7 mouse cellular contexts compared by ENCODE assay signal in genomic region chr10:81059603-81060543, GRCm38 (mm10). TPM values are rescaled to one million over a fixed set of nuclear protein-coding genes. Genes with fewer than 3 reads are reported as not detected.
DNase-seq lines count a peak whose midpoint lies in the region; ATAC-seq lines count a peak whose summit lies in the region.

Gene Sgta, minus strand, starts transcription at chr10:81060181.

- peak within 1 kb of the TSS; percentile 91 for H3K9ac ChIP-seq in embryonic facial prominence, embryonic 12.5 days
- peak within 1 kb of the TSS; percentile 68 for H3K9ac ChIP-seq in limb, embryonic 11.5 days (ENCODE audit: low read length)
- peak within 1 kb of the TSS; percentile 80 for H3K9ac ChIP-seq in midbrain, embryonic 14.5 days (replicated peaks; ENCODE audit: low read length)

- 0 out of 2 replicates have a peak, but pooled peaks cover 16% of the 10 kb centered on the region for H3K36me3 ChIP-seq in embryonic facial prominence, embryonic 12.5 days
- H3K36me3 ChIP-seq in limb, embryonic 11.5 days (ENCODE audit: control insufficient read depth, insufficient read depth, low read length): peaks cover 2% of the 10 kb centered on the region; the same call in 1 of the 2 replicates
- 0 out of 2 replicates have a peak, but pooled peaks cover 8% of the 10 kb centered on the region for H3K36me3 ChIP-seq in midbrain, embryonic 14.5 days (ENCODE audit: control insufficient read depth, insufficient read depth, low read length)

- peak; percentile 96 for DNase-seq in adrenal gland, postnatal 25 days
- DNase-seq in heart, adult 11 months: peak; percentile 100
- DNase-seq in kidney, adult 18-20 months: peak; percentile 100
- peak; percentile 100 for DNase-seq in limb, embryonic 11.5 days (ENCODE audit: low spot score)
- DNase-seq in midbrain, embryonic 14.5 days: peak; percentile 100
- peak; percentile 96 for DNase-seq in spleen, adult 18-20 months

- H3K4me1 ChIP-seq in embryonic facial prominence, embryonic 12.5 days: peaks cover 21% of the 10 kb centered on the region
- H3K4me1 ChIP-seq in limb, embryonic 11.5 days (ENCODE audit: control insufficient read depth, insufficient read depth, low read length): peaks cover 10% of the 10 kb centered on the region
- peaks cover 11% of the 10 kb centered on the region for H3K4me1 ChIP-seq in midbrain, embryonic 14.5 days (ENCODE audit: control insufficient read depth, insufficient read depth, low read length)

- peak; percentile 89 for ATAC-seq in embryonic facial prominence, embryonic 12.5 days (ENCODE audit: insufficient number of reproducible peaks, insufficient read depth, low FRiP score, low TSS enrichment)
- peak; percentile 89 for ATAC-seq in limb, embryonic 11.5 days (ENCODE audit: insufficient number of reproducible peaks, low FRiP score, low TSS enrichment, low read depth)
- peak; percentile 94 for ATAC-seq in midbrain, embryonic 14.5 days (ENCODE audit: low FRiP score, low TSS enrichment)

- H3K4me2 ChIP-seq in embryonic facial prominence, embryonic 12.5 days (replicated peaks): peak within 1 kb of the TSS; percentile 94
- H3K4me2 ChIP-seq in limb, embryonic 11.5 days (ENCODE audit: low read depth, severe bottlenecking): peak within 1 kb of the TSS; percentile 48
- peak within 1 kb of the TSS; percentile 91 for H3K4me2 ChIP-seq in midbrain, embryonic 14.5 days (ENCODE audit: low read length)

- no peaks in the 10 kb centered on the region for H3K9me3 ChIP-seq in embryonic facial prominence, embryonic 12.5 days
- H3K9me3 ChIP-seq in limb, embryonic 11.5 days (ENCODE audit: control insufficient read depth, low read length): no peaks in the 10 kb centered on the region
- H3K9me3 ChIP-seq in midbrain, embryonic 14.5 days (ENCODE audit: control insufficient read depth, low read length): no peaks in the 10 kb centered on the region

- H3K4me3 ChIP-seq in embryonic facial prominence, embryonic 12.5 days: peak within 1 kb of the TSS; percentile 87
- H3K4me3 ChIP-seq in limb, embryonic 11.5 days (ENCODE audit: low read depth, low read length): peak within 1 kb of the TSS; percentile 76
- H3K4me3 ChIP-seq in midbrain, embryonic 14.5 days (replicated peaks; ENCODE audit: low read depth, low read length): peak within 1 kb of the TSS; percentile 79

- WGBS in embryonic facial prominence, embryonic 12.5 days: under 1% methylated on average over 48 of the region's 48 CpGs
- WGBS in limb, embryonic 11.5 days: under 1% methylated on average over 46 of the region's 48 CpGs
- under 1% methylated on average over 48 of the region's 48 CpGs for WGBS in midbrain, embryonic 14.5 days

- H3K27ac ChIP-seq in embryonic facial prominence, embryonic 12.5 days: 0 out of 2 replicates have a peak within 1 kb of the TSS, but pooled peaks have one; percentile 30
- no peak within 1 kb of the TSS for H3K27ac ChIP-seq in limb, embryonic 11.5 days (replicated peaks; ENCODE audit: low read depth, low read length)
- H3K27ac ChIP-seq in midbrain, embryonic 14.5 days (replicated peaks; ENCODE audit: low read depth, low read length): 0 out of 2 replicates have a peak within 1 kb of the TSS, but pooled peaks have one; percentile 41

- H3K27me3 ChIP-seq in embryonic facial prominence, embryonic 12.5 days: no peaks in the 10 kb centered on the region
- H3K27me3 ChIP-seq in limb, embryonic 11.5 days (ENCODE audit: control insufficient read depth, insufficient read depth, low read length): no peaks in the 10 kb centered on the region
- no peaks in the 10 kb centered on the region for H3K27me3 ChIP-seq in midbrain, embryonic 14.5 days (ENCODE audit: control insufficient read depth, insufficient read depth, low read length)

RNA-seq across cellular contexts. Expression of gene Sgta, which starts in this region (rescaled TPM):
- total RNA-seq in adrenal gland, postnatal 25 days (2021): 198 and 223 TPM in 2 replicates
- 242 and 251 TPM in 2 replicates for polyA plus RNA-seq in embryonic facial prominence, embryonic 12.5 days (2016; fragmentation: Nextera tagmentation; extraction: Ambion mirVana)
- polyA plus RNA-seq in limb, embryonic 11.5 days (2014; fragmentation: Nextera tagmentation; extraction: Ambion mirVana): 219 and 221 TPM in 2 replicates
- polyA plus RNA-seq in midbrain, embryonic 14.5 days (2014; fragmentation: Nextera tagmentation; extraction: Ambion mirVana): 259 and 292 TPM in 2 replicates
